Mouse (Mus musculus) kidney, adult 2 months (tissue): ENCODE data around the gene Sptssa.

Experiments used
- CTCF ChIP-seq: fragments of 200-500 bp; conservative IDR thresholded peaks from 2 replicates; pipeline ENCODE4 v1.5.1; 2011; ENCODE audit warnings: low read depth, mild to moderate bottlenecking, control low read depth, low read length, moderate library complexity, mixed read lengths; ENCODE audit not compliant: insufficient read depth, insufficient read length
- POLR2A ChIP-seq: fragments of 200-500 bp; IDR thresholded peaks from one replicate; pipeline ENCODE4 v1.6.1; 2011; ENCODE audit warnings: low read depth, low read length, control low read depth

- no peak for TF ChIP-seq POLR2A
- TF ChIP-seq CTCF: no peak
These were observed 2.2 kb upstream of the Sptssa start for GRCm38 (mm10) chr12:54658425-54659092.
